Mouse (Mus musculus) CD4-positive naive resting alpha-beta T cell, adult 76 days (primary cell): Measurements from ENCODE around the gene Gm9732. TPM values are rescaled to one million over a fixed set of nuclear protein-coding genes. Genes with fewer than 3 reads are reported as not detected.

Experiments used
- total RNA-seq: library from RNA; stranded (reverse); gene quantifications from one replicate; pipeline ENCODE4 v1.2.4, GENCODE M21; 2023

Gene Gm9732
- total RNA-seq, result not detected

GRCm38 (mm10) chr14:43274986-43275511 is at the start of gene Gm9732:
Gm9732 (plus strand) TSS chr14:43275036.

GRCm38 (mm10) chr14:43235204-43235603 is 39.6 kb upstream of the Gm9732 start, which contains the start of gene Gm8122:
Gm8122 (minus strand) TSS chr14:43235304.

GRCm38 (mm10) chr14:43258349-43258748 is 16.5 kb upstream of the Gm9732 start, which contains the start of gene Gm8126:
Gm8126 (plus strand) TSS chr14:43258649.

DNA sequence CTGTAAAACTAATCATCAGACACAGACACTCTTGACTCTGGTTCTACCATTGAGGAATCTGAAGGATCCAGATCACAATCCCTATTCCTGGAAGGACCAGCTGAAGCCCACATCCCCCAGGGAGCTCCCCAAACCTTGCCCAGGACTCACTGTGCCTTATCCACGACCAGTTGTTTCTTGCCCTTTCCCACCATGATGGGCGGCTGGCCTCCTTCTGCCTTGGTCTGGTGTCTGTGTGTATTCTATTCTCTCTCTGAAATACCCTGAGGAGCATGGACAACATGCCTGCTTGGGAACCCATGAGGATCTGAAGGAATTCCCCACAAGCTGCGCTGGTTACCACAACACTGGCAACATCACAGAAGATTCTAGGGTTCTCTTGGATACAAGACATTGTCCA is 18.7 kb downstream of the Gm9732 start, which contains the start of gene Gm8127:
Gene Gm8127, minus strand, starts transcription at position 330 of the 400 bp plus-strand sequence.

DNA sequence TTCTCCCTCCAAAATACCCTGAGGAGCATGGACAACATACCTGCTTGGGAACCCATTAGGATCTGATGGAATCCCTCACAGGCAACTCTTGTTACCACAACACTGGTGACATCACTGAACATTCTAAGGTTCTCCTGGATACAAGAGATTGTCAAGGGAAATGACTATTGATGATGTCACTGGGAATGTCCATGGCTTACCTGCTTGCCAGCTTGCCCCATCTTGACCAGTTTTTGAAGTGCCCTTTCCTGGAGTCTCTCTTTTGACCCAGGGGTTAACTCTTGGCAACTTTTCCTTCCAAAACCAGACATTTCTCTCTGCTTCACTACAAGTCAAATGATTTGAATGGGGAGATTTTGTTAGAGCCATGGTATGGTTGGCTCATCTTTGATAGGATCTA is 72.9 kb downstream of the Gm9732 start, which contains the start of gene 1700001F09Rik:
Gene 1700001F09Rik, minus strand, starts transcription at position 101 of the 400 bp plus-strand sequence.

Other genes starting within 250 kb of the Gm9732 start
- gene Gm8094, start 198.4 kb upstream of the Gm9732 start, total RNA-seq, result not detected
- gene Gm8104, start 174.4 kb upstream of the Gm9732 start, total RNA-seq, result not detected
- gene Gm7233, start 95.2 kb upstream of the Gm9732 start, total RNA-seq, result not detected
- not detected for gene Gm8122, start 39.7 kb upstream of the Gm9732 start, total RNA-seq
- not detected for gene Gm8126, start 16.4 kb upstream of the Gm9732 start, total RNA-seq
- gene Gm8127, start 18.8 kb downstream of the Gm9732 start, total RNA-seq, result not detected
- gene 1700001F09Rik, start 72.8 kb downstream of the Gm9732 start, total RNA-seq, result not detected
- gene Gm8138, start 141.3 kb downstream of the Gm9732 start, total RNA-seq, result not detected